Mouse (Mus musculus) spleen, embryonic (tissue): ENCODE results near the gene Pomt1.

Experiments
- CTCF ChIA-PET: fragments of 350-600 bp; sonication (Branson Sonifier 250); formaldehyde crosslinking; loops from one replicate; lab custom pipeline; 2022; lab: Charles Lee

Gene Pomt1

DNA sequence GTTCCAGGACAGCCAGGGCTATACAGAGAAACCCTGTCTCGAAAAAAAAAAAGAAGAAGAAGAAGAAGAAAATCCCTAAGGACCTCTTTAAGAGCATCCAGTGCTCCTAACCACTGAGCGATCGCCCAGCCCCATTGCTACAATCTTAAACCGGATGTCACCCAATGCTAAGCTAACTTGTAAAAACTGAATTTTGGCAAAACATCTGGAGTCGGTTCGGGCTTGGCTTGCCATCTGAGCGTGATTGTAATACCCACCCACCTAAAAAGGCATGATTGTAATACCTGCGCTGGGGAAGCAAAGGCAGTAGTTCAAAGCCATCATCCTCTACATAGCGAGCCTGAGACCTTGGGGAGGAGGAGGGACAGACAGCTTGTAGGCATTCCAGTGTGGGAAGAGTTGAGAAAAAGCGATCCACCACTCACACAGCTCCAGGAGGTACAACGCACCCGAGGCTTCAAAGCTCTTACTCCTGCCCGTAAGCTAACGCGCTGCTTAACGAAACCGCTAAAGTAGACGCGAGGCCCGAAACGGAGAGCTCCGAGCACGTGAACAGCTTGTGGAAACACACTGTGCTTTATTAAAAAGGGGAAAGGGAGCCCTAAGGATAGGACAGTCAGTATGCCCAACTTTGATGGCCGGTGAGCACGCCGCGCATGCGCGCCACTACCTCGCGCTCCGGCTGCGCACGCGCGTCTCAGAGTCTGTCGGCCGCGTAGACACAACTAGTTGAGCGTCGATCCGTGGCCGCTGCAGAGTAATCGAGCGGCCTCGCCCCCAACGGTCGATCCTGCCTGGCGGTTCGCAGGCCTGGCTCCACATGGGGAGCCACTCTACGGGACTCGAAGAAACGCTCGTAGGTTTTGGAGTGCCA, at the start of gene Pomt1:
Gene Pomt1, plus strand, starts transcription at position 705 of the 874 bp plus-strand sequence.
- CTCF ChIA-PET, result interaction anchor here (0.6 to 0.8 kb wide), 2 partner anchors 21 to 1679 kb away, joined by 3 read pairs; no protein-coding TSS in a partner anchor

- CTCF ChIA-PET, result no interaction called here
Observed at GRCm38 (mm10) chr2:32187019-32187551, 49.3 kb upstream of the Pomt1 start.

DNA sequence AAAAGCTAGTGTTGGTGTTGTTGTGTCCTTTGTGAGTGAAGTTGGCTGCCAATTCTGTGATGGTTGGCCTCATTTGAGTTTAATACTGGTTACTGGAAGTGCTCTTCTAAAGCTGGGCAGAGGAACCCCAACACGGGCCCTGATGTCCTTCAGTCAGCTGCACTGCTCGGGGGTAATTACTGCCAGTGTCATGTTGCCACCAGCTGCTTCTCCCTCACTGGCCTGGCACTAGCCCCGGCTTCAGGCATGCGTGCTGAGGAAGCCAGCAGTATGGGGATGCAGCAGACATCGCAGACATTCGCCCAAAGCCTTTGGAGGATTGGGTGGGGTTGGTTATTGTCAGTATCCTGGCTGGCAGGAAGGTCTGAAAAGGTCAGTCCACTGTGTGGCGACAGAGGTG, 48.7 kb upstream of the Pomt1 start:
- CTCF ChIA-PET, result no interaction called here

DNA sequence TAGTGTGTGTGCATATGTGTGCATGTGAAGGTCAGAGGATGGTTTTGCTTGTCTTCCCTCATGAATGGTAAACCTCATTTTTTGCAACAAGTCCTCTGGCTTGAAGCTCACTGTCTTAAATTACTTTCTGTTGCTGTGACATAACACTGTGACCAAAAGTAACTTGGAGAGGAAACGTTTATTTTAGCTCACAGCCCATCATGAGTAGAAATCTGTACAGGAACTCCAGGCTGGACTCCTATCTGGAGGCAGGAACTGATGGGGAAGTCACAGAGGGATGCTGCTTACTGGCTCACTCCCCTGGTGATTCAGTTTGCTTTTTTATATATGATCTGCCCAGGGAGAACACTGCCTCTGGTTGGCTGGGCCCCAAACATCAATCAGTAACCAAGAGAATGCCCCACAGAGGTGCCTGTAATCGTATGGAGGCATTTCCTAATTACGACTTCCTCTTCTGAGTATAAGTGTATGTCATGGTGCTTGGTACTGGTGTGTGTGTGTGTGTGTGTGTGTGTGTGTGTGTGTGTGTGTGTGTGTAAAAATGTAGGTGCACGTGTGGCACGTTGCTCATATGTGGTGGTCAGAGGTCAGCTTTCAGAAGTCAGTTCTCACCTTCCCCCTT, 47.2 kb upstream of the Pomt1 start:
- CTCF ChIA-PET, result no interaction called here

GRCm38 (mm10) chr2:32190620-32191019, 45.8 kb upstream of the Pomt1 start:
- CTCF ChIA-PET, result no interaction called here

DNA sequence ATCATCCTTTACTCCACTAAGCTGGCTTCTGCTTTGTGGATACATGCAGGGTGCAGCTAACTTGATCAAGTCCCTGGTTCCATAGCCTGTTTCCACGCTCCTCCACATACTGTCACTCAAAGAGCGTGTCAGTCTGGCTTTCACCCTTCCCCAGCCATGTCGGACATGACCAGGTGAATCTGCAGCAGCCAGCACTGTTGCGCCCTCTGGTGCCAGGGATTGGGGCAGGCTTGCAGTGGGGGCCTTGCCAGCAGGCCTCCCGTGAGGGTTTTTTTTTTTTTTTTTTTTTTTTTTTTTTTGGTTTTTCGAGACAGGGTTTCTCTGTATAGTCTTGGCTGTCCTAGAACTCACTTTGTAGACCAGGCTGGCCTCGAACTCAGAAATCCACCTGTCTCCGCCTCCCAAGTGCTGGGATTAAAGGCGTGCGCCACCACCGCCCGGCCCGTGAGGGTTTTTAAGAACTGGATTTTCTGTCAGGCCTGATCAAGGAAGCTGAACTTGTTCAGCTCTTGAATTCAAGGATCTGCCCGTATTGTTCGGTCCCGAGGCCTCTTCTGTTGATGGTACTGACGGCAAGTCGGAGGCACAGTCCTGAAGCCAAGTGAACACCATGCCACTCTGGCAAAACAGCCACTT, 44.4 kb upstream of the Pomt1 start:
- CTCF ChIA-PET, result interaction anchor here (0.5 to 0.7 kb wide), 3 partner anchors 61 to 240 kb away, joined by 3 to 7 read pairs (median 3); no protein-coding TSS in a partner anchor

DNA sequence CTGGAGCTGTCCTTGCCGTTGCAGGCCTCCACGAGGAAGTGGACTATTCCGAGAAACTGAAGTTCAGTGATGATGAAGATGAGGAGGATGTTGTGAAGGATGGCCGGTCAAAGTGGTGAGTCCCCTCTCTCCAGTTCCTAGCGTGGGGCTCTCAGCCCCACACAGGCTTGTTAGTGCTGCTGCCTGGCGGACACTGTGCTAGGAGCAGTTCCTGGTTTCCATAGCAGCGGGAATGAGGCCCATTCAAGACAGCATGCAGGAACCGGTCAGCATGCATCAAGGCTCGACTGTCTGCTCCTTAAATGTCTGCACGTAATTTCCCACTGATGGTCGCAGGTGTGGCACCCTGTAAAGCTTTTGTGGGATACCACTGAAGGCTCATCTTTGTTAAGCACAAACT, 37.4 kb upstream of the Pomt1 start:
- CTCF ChIA-PET, result no interaction called here

DNA sequence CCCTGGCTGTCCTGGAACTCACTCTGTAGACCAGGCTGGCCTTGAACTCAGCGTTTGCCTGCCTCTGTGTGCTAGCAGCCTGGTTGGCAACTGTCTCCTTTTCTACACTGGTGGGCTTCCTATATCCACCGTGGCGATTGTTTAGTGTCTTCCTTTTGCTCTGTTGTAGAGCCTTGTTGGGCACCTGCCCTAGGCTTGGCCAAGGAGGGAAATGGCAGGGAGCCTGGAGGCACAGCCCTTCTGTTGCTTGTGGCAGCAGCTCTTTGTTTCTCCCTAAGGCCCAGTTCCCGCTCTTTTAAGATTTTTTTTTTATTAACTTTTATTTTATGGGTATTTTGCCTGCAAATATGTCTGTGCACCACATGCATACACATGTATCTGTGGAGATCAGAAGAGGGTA, 36.4 kb upstream of the Pomt1 start:
- CTCF ChIA-PET, result no interaction called here

DNA sequence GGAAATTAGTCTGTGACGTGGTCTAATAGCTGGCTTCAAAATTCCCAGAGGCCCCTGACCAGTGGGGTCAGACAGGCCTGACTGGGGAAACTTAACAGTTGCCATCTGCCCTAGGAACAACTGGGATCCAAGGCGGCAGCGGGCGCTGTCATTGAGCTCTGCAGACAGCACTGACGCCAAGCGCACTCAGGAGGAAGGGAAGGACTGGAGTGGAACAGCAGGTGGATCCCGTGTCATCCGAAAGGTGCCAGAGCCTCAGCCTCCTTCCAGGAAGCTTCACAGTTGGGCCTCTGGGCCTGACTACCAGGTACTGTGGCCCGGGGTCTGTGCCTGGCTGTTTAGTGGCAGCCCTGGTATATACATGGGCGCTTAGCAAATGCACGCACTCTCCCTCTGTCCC, 35.7 kb upstream of the Pomt1 start:
- CTCF ChIA-PET, result no interaction called here

- CTCF ChIA-PET, result no interaction called here
Observed at GRCm38 (mm10) chr2:32201527-32201926, 34.9 kb upstream of the Pomt1 start.

GRCm38 (mm10) chr2:32203853-32204252, 32.5 kb upstream of the Pomt1 start:
- CTCF ChIA-PET, result no interaction called here

DNA sequence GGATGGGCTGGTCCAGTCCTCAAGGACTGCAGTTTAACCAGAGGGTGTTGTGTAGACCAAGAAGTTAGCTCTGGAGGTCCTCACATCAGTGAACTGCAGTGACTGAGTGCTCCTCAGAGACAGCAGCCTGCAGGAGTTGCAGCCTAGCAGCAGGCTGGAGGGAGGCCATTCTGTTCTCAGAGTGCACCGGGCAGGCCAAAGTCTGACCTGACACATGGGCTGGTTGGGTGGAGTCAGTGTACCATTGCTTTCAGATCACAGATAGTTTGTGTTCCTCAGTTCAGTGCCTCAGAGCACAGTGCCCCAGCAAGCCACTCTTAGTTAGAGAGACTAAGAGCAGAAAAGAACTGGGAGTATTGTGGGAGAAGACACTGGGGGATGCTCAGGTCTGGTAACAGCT, 28.7 kb upstream of the Pomt1 start:
- CTCF ChIA-PET, result interaction anchor here (0.7 kb wide), 1 partner anchor 17 kb away, joined by 4 read pairs; no protein-coding TSS in a partner anchor

- CTCF ChIA-PET, result no interaction called here
Observed at GRCm38 (mm10) chr2:32211689-32212088, 24.7 kb upstream of the Pomt1 start.

GRCm38 (mm10) chr2:32213000-32213399, 23.4 kb upstream of the Pomt1 start:
- CTCF ChIA-PET, result no interaction called here

GRCm38 (mm10) chr2:32215576-32215975, 20.8 kb upstream of the Pomt1 start:
- CTCF ChIA-PET, result no interaction called here

GRCm38 (mm10) chr2:32216506-32216905, 19.9 kb upstream of the Pomt1 start:
- CTCF ChIA-PET, result no interaction called here

GRCm38 (mm10) chr2:32217656-32218055, 18.7 kb upstream of the Pomt1 start:
- CTCF ChIA-PET, result interaction anchor here (0.6 to 0.7 kb wide), 3 partner anchors 83 to 90 kb away, joined by 3 to 11 read pairs (median 5); no protein-coding TSS in a partner anchor

DNA sequence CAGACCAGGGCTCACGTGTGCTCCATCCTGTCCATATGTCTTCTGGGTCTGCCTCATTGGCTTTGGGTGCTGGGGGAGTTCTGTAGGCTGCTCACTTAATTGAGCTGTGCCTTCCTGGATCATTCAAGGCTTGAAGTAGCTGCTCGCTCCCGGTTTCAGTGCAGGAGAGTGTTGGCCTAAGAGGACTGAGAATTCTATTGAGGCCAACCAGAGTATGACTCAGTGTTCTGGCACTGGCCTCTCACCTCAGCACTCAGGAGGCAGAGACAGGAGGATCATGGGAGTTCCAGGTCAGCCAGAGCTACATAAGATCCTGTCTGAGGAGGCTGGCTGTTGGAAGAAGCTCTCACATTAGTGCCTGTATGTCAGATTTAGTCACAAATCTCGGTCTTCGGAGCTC, 18.3 kb upstream of the Pomt1 start:
- CTCF ChIA-PET, result interaction anchor here (0.6 to 0.7 kb wide), 3 partner anchors 84 to 90 kb away, joined by 3 to 11 read pairs (median 5); no protein-coding TSS in a partner anchor

DNA sequence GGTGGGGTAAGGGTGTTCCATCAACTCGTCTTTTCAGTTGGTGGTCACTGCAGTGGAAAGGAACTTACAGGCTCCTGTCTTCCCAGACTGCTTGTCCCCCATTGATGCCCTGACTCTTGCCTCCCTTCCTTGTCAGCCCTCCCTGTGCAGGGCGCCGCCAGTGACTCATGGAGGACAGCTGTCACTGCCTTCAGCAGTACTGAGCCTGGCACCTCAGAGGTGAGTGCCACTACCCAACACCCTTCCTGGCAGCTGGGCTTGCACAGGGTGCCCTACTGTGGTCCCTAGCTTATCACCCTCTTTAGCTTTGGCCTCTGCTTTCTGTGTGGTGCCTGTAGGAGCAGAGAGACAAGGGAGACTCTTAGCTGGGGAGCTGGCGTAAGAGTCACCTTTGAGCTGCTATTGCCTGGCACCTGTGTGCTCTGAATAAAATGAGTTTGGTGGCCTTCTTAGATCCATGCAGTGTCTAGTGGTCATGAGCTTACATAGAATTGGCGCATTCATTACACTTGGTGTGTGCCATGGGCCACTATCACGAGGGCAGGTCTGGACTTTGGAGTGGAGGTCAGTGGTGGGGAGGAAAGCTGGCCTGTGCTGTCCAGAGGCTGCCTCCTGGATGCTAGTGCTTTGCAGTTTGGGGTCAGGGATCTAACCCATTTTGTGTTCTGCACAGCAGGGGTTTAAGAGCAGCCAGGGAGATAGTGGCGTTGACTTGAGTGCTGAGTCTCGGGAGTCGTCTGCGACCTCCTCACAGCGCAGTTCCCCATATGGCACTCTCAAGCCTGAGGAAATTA, 17.7 kb upstream of the Pomt1 start:
- CTCF ChIA-PET, result interaction anchor here (0.6 kb wide), 2 partner anchors 88 to 194 kb away, joined by 3 to 11 read pairs; no protein-coding TSS in a partner anchor

DNA sequence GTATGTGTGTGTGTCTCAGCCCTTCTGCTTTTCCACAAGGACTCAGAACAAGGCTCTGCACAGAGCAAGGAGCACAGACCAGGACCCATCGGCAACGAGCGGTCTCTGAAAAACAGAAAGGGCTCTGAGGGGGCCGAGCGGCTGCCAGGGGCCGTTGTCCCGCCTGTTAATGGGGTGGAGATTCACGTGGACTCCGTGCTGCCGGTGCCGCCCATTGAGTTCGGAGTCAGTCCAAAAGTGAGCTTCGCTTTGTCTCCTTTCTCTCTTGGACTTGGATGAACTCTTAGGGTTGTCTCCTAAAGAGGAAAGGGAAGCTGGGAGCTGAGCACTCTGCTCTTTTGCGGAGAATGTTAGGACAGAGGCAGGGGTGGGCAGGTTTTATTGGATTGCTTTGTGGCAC, 16.9 kb upstream of the Pomt1 start:
- CTCF ChIA-PET, result no interaction called here

- CTCF ChIA-PET, result no interaction called here
Observed at GRCm38 (mm10) chr2:32220021-32220420, 16.4 kb upstream of the Pomt1 start.
